Mouse (Mus musculus) heart, postnatal 10 days (tissue): ENCODE measurements around the gene Map7. TPM values are rescaled to one million over a fixed set of nuclear protein-coding genes. Genes with fewer than 3 reads are reported as not detected.

Experiments used
- DNase-seq, 2 experiments: peaks; one replicate each; pipeline ENCODE4 v3.0.0; 2021
- intact Hi-C: fragments of 180-260 bp; cut with DNase I; formaldehyde crosslinking; loops from one replicate; pipeline ENCODE4 v1.15.1; 2025
- total RNA-seq, 2 experiments: library from RNA; stranded (reverse); gene quantifications; 2 replicates each; pipeline ENCODE4 v1.2.3; 2021

Gene Map7
- total RNA-seq, 2 experiments from 2014 or later = 13.6 to 15.8 TPM

DNA sequence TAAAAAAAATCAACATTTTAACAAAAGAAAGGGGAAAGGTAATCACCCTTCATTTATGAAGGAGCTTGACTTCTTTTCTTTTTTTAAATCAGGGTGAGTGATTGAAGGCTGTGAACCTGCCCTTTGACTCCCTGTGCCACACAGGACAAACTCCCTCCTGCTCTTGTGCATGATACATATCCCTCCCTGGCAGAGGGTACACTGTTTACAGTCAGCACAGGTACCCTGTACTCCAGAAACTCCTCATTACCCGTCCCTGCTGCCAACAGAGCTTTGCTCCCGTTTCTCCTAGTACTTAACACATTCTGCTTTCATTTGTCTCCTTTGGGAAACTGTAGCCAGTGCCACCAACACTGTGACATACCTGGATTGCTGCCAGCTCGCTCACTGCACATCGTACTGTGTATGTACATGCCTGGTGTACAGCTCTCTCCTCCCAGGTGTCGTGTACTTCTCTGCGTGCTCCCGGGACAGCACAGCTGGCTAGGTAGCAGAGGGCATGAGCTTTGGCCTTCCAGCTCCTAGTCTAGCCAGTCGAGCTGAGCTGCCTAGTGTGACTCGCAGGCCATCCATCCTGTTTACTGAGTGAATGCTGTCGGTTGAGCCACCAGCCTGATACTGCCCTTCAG lies 72.3 kb downstream of the Map7 start:
- intact Hi-C loops = no loop called here
- no peak for DNase-seq

DNA sequence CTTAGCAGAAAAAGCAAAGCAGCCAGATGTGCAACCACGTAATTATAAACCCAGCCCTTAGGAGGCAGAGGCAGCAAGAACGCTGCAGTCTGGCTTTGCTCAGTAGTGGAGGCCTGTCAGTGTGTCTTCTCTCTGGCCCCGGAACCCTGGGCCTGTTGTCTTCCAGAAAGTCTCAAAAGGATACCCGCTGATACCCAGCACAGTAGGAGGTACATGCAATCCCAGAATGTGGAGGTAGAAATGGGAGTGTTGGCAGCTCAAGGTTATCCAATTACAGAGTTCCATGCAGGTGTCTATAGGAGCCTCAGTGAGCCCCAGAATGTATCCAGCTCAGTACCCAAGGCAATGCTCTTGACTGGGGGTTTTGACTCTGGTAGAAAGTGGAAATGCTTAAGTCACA lies 73.7 kb downstream of the Map7 start:
- intact Hi-C loops = no loop called here
- DNase-seq = no peak

DNA sequence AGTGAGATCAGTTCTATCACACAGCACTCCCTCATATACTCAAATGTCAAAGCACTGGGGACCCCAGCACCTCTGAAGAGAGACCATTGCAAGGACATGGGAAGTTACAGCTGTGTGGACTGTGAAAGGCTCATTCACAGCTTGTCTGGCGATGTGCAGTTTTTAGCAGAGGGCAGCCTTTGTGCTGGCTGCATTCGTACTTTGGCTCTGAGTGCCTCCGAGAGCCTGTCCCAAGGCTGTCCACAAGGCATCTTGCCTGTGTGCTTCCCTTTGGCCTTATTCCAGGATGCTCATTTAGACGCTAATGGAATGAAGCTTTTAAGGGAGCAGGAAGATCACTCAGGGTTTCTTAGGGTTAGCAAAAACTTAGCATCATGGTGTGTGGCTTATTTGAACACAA lies 78.5 kb downstream of the Map7 start:
- peak; percentile 10 to 17 for DNase-seq
- intact Hi-C loops = loop anchor here (5.0 kb wide), 1 partner anchor 69 kb away; no protein-coding TSS in a partner anchor

DNA sequence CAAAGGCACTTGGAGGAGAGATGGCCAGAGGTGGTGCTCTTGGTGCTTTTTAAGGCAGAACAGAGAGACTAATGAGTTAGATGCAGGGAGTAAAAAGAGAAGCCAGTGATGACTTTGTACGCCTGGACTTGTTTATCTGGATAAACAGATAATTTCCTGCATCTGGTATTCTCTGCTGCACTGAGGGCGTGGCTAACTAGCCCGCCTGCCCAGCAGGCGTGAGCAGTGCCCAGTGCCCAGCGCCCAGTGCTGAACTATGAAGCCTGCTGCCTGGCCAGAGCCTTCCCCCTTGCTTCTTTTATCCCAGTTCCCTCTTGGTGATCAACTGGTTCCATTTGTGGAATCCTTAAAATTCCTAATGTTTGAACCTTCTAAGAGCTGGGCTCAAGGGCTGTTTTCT lies 81.8 kb downstream of the Map7 start:
- DNase-seq = no peak
- intact Hi-C loops = no loop called here

DNA sequence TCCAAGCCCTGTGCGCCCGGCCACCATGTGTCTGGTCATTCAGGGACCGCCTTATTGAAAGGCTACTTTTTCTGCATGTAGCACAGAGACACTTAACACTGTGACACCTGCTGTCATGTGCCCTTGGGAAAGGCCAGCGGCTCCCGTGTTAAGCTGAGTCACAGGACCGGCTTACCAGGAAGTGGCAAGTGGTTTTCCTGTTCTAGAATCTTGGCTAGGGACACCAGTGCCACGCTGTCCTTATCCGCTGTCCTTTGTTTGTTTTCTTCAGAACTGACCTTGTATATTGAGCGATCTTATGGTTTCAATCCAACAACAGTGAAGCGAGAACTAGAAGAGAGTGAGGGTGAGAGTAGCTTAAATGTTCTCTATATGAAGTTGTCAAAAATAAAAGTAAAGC lies 85.2 kb downstream of the Map7 start:
- intact Hi-C loops = no loop called here
- no peak for DNase-seq

DNA sequence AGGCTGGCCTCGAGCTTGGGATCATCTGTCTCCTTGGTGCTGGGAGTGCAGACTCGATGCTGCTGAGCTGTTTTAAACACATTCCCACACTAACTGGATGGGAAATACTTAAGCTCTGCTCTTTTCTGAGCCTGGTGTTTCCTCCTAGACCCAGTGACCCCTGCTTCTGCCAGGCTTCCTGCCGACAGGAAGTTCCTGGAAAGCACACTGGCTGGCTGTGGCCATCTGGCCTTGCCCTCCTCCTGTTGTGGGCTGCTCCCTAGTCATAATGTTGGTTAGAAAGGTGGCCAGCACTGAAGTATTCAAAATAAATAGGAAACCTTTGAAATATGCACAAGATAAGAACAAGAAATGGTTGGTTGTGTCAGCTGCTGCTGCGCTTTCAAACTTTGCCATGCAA lies 86.2 kb downstream of the Map7 start:
- intact Hi-C loops = no loop called here
- DNase-seq = peak in 1 of 2 experiments; percentile 11

DNA sequence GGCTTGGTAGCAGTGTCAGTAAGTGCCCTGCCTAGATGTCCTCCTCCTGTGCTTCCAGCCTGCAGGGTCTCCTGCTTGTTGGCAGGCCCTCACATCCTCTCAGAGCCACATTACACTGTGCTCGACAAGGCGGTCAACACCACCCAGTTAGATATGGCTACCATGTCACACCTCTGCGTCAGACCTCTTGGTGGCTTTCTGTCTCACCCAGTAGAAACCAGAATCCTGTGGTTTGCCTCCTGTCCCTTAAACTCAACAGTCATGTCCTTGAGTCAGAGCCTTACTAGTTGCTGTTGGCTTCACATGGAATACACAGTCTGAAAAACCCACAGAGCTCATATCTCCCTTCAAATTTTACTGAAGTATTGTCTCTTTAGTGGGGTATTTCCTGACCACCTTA lies 87.4 kb downstream of the Map7 start:
- no peak for DNase-seq
- intact Hi-C loops = no loop called here

DNA sequence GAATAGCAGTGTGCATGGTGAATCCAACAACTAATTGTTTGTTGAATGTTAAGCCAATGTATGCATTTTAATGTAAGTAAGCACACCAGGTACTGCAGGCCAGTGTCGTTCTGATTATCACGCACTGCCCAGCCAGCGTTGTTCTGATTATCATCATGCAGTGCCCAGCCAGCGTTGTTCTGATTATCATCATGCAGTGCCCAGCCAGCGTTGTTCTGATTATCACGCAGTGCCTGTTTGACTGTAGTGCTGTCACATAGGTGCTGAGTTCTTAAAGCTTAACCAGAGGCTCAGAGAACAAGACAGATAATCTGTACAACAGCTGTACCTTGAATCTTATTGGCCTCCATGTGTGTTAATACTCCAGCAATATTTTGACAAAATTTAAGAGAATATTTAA lies 88.0 kb downstream of the Map7 start:
- DNase-seq = no peak
- intact Hi-C loops = no loop called here

DNA sequence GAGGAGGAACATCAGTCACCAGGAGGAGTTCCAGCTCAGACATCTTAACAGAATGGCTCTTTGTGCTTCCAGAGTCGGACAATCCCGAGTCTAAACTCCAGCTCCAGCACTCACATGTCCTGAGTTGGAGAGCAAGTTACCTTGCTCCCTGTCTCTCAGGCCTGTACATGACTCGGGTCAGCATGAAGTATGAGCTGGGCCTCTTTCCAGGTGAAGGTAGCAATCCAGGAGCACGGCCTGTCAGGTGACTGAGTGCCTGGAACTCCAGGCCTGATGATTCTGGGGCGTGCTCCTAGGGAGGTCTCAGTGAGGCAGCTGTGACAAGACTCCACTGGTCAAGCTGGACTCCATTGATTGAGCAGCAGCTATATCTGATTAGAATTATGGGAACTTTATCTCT lies 90.0 kb downstream of the Map7 start:
- intact Hi-C loops = no loop called here
- no peak for DNase-seq

DNA sequence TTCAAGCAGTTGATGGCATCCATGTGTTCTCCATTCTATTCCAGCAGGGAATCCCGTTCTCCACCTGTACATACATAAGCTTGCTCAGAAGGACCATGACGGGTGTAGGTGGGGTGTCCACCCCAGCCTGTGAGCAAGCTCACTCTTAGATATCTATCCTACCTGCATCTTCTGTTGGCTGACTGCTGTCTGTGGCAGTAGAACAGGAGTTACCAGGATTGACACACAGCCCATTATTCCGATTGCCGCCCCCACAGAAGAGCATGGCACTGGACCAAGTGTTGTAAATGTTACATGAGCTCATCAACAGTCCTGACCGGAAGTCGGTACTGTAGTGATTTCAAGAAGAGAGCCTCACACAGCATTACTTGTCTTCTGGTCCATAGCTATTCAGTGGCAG lies 92.6 kb downstream of the Map7 start:
- intact Hi-C loops = no loop called here
- DNase-seq = peak; percentile 13 to 49

DNA sequence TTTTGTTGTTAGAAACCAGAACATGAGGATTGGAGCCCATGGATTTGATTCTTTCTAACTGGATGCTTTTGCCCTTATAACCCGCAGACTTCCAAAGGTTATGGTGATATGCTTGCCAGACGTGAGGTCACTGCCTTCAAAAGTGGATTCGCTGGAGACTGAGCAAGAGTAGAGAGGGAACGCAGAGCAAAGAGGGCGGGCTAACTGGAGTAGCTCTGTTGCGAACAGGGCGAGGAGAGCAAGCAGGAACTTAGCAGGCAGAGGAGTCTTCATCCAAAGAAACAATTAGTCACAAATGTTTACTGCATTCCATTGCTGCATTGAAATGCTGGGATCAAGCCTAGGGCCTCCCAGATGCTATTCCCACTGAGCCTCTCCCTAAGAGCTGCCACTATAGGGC lies 95.0 kb downstream of the Map7 start:
- intact Hi-C loops = no loop called here
- DNase-seq = no peak

DNA sequence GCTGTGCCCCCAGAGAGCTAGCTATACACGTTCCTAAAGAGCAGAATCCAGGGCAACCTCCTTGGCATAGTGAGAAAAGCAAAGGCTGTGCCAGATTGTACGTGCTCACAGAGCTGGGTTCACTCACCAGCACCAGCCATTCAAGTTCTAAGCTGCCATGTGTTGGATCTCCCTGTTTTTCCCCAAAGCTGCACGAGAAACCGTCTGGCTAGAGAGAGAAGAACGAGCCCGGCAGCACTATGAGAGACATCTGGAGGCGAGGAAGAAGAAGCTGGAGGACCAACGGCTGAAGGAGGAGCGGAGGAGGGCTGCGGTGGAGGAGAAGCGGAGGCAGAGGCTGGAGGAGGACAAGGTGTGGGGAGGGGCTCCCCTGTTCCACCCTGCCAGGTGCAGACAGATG lies 96.8 kb downstream of the Map7 start:
- no peak for DNase-seq

DNA sequence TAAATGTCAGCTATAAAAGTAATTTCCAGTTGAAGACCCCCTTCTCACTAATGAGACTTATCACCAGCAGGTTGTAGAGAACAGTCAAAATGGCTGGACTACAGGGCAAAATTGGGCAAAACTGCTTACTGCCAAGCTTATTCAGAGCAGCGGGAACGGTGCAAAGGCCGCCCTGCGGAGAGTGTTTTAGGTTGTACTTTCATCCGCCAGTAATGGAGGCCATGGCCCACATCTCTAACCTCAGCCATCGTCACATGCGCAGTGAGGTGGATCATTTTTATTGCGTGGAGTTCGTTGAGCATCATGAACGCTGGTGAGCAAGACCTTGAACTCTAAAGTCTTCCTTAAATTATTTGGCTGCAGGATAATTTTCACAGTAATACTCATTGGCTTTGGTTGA lies 100.8 kb downstream of the Map7 start:
- DNase-seq = no peak
- intact Hi-C loops = no loop called here

More for the DNA sequence above, 96.8 kb downstream of the Map7 start:
- intact Hi-C loops = no loop called here

DNA sequence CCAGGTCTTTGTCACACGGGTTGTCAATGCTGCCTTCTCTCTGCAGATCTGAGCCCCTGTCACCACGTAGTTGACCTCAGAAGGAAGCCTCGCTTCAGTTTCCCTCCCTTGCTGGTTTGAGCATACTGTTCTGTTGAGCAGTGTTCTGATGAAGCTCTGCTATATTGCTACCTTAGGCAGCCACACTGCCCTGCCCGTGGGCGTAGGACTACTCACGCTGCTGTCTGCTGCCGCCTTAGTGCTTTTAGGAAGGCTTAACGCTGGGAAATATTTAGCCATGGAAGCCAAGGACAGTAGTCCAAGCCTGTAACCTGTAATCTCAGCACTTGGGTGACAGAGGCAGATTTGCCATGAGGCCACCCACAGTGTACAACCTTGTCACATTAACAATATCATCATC lies 107.3 kb downstream of the Map7 start:
- no peak for DNase-seq
- intact Hi-C loops = no loop called here

DNA sequence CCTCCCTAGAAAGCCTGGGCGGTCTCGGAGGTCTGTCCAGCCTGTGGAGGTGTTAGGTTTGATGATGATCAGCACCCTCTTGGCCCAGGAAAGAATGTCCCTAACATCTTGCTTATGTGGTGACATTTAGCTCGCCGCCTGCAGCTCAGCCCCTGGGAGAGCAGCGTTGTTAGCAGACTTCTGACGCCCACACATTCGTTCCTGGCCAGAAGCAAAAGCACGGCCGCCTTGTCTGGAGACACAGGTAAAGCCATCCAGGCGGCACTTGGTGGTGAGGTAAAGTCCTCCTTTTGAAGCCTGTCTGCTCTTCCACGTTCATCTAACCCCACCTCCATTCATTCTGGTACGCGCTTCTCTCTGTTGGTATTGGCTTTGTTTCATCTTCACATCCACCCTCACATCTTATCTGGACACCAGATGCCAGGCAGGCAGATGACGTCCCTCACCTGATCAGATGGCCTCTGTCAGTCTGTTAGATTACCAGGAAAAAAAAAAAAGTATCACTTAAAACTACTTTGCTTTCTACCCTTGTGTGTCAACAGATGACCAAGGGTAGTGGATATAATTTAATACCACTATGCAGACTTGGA lies 108.9 kb downstream of the Map7 start:
- intact Hi-C loops = no loop called here
- no peak for DNase-seq

DNA sequence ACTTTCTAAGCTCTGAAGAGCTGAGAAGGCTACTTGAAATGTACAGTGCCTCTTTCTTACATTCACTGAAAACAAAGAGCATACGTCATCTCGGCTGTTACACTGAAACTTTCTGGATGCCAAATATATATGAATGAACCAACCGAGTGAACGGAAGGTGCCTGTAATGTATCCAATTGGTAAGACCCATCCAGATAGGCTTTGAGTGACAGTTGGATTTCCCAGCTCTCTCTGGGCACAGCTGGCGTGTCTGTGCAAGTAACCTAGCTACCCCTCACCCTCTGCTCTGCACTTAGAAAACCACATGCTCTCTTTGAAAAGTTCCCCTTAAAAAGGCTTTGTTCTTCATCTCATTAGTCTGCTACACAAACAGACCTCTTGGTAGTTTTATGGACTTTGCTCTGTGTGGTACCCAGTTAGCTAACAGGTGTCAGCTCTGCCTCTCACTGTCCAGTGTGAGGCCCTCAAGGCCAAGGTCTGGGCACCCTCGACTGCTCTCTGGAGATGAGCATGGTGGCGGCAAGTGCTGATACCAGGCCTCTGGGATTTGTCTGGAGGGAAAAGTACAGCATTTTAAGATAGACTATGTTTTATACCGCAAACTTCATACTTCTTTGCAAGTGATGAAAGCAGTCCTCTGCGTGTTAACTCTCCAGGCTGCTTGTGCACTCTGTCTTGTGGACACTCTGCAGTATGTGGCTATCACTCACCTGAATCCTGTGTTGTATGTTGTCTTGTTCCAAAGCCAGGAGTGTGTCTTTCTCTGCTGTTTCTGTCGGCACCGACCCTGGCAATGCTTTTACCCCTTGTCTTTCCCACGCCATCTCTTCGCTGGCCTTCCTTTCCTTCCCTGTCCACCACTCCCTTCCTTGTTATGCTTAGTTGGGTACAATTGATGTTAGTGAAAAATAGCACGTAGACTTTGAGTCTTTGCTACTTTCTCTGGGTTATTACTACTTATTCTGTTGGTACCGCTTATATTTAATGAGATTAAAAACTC lies 109.8 kb downstream of the Map7 start:
- no peak for DNase-seq
- intact Hi-C loops = no loop called here

DNA sequence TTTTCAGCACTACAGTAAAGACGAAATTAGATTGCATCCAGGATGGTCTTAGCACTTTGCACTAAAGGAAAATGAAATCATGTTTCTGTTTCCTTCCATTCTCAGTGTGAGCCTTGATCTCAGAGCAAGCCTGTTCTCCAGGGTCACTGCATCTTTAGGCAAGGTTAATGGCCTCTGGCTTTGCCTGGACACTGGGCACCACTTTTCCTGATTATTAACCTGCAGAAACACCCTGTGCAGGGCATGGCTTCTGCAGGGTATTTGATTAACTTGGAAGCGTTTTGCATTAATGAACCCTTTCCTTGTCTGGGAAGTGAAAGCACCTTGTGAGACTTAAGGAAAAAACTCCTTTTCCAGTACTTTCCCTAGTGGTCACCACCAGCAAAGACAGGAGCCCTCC lies 111.2 kb downstream of the Map7 start:
- intact Hi-C loops = no loop called here
- no peak for DNase-seq

DNA sequence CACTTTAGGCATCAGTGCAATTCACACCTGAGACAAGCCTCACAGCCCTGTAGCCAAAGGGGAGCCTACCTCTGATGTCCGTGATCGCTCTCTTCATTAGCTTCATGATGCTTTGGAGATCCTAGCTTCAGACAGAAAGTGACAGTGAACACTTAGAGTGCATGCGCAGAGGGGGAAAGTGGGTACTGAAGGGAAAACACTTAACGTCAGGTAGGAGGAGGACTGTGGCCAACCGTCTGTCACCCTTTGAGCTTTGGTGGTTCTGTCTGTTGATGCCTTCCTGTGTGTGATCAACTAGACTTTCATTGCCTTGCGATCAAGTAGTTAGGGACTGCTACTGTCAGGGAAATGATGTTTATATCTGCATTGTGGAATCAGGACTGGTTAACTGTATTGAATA lies 114.6 kb downstream of the Map7 start:
- intact Hi-C loops = no loop called here
- no peak for DNase-seq

DNA sequence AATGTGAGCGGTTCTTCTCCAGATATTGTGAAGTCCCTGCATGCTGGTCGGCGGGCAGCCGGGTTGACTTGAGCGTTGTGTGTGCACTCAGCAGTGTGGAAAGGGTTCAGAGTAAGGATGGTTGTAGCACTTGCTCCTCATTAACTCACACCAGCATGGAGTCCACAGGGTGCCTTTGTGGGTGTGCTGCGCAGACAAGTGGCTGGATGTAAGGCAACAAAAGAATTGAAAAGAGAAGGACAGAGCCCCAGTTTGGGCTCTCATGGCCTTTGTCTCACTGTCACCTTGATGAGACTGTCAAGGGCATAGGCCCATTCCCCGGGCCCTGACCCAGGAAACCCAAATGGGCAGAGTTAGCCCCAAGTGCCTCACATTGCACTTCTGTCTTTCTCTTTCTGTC lies 116.2 kb downstream of the Map7 start:
- no peak for DNase-seq
- intact Hi-C loops = no loop called here

DNA sequence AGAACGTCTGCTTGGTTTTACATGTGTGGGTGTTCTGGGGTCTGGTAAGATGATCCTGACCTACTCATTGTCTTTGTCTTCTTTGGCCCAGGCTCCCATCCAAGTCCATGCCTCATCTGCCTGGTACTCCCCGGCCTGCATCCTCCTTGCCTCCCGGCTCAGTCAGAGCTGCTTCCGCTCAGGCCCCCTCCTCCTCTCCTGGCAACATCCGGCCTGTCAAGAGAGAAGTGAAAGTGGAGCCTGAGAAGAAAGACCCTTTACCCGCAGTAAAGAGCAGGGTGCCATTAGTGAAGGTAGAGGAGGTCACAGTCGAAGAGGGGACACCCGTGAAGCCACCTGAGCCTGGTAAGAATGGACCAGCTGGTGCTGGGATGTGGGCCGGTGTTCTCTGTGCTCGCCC lies 118.8 kb downstream of the Map7 start:
- intact Hi-C loops = no loop called here
- no peak for DNase-seq

DNA sequence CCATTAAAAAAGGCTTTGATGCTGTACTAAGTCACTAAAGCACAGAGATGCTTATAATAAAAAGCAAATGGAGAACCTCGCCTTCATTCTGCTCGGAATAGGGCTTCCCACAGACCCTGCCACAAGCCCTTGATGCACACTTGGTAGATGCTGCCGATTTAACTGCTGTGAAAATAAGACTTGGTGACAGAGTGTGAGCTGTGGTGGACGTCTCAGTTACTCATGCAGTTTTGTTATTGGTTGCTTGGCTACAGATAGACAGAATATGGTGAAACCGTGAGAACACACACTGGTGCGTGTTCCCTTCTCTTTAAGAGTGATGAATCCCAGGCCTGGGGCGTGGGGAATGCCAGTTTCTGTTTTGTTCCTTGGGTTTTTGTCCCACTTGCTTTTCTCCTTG lies 120.7 kb downstream of the Map7 start:
- no peak for DNase-seq
- intact Hi-C loops = no loop called here

DNA sequence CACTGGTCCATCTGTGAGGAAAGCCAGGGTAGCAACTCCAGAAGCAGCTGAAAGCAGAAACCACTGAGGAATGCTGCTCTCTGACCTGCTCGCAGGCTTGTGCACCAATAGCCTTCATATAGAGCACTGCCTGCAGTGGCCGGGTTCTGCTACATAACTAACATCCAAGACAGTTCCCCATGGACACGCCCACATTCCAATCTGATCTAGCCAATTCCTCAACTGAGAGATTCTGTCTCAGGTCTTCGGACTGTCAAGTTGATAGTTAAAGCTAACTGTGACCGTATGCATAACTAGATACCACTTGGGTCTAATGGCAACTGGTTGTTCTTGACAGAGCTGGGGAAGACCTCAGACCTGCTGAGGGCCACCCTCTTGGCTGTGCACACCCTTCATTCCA lies 124.1 kb downstream of the Map7 start:
- DNase-seq = no peak
- intact Hi-C loops = no loop called here
